Mouse (Mus musculus): ENCODE data around the gene Lrp2. TPM values are rescaled to one million over a fixed set of nuclear protein-coding genes. Genes with fewer than 3 reads are reported as not detected.

Gene Lrp2
- polyA plus RNA-seq, 1 experiment from 2014 or later = 2.1 TPM

DNA sequence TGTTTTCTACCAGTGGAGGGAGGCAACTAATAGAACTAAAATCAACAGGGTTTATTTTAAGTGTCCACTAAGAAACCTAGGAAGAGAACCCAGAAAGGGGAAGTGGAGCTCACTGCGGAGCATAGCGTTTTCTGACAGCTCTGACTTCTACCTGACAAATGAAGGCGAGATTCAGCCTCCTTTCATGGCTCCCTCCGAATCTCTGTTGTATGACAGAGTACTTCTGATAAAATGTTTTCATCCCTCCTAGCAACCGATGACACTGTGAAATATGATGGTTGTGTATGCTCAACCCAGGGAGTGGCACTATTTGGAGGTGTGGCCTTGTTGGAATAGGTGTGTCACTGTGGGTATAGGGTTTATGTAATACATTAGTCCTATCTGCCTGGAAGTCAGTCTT, 203.0 kb downstream of the Lrp2 start:
- no peak for ATAC-seq
- Histone ChIP-seq H3K9ac (no peak overlapping the region), H3K36me3 (no peaks in the 10 kb centered on the region), H3K27me3 (replicated peaks) (no peaks in the 10 kb centered on the region), H3K4me2 (replicated peaks) (no peak overlapping the region), H3K27ac (no peak overlapping the region), H3K9me3 (no peaks in the 10 kb centered on the region), H3K4me1 (replicated peaks) (no peaks in the 10 kb centered on the region), H3K4me3 (replicated peaks) (no peak overlapping the region)
- 65% methylated on average over 5 of the region's 5 CpGs for WGBS

DNA sequence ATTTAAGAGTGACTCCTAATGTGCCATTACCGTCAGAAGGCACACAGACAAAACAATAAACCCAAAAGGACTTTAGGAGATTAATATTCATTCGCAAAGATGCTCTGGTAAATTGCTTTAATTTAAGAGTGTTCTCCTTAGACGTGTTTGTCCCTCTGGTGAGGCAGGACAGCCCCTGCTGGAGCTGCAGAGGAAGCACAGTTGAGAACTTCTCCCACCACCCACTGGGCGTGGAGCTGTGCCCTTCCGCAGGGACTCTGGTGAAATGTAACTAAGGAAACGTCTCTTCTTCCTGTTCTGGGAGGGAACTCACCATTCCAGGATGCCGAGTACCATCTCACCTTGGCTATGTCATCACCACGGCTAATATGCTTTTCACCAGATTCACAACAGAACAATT, 204.1 kb downstream of the Lrp2 start:
- no peak overlapping the region for H3K4me3 ChIP-seq (replicated peaks)
- H3K27me3 ChIP-seq (replicated peaks) = no peaks in the 10 kb centered on the region
- no peak overlapping the region for H3K4me2 ChIP-seq (replicated peaks)
- H3K9ac ChIP-seq = no peak overlapping the region
- no peaks in the 10 kb centered on the region for H3K36me3 ChIP-seq
- no peak for ATAC-seq
- no peaks in the 10 kb centered on the region for H3K4me1 ChIP-seq (replicated peaks)
- 42% methylated on average over 8 of the region's 8 CpGs for WGBS
- no peak overlapping the region for H3K27ac ChIP-seq
- H3K9me3 ChIP-seq = no peaks in the 10 kb centered on the region

DNA sequence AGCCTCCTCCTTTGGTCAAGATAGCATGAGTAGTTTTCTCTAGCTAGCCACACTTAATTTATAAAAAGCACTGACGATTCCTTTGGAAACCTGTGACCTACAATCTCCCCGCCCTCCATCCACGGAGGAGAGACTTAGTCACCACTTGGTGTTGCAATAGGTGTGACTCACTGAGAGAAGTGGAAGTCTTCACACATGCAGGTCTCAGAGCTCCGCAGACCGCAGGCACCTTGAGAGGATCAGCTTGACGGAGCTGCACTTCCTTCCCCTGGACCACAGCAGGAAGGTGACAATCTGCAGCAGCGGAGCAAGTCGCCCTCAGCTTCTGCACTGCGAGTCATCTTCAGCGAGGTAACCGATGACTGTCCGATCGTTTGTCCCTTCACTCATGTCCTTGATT, 205.6 kb downstream of the Lrp2 start, which contains the start of gene Dhrs9:
Gene Dhrs9, plus strand, starts transcription at position 165 of the 400 bp plus-strand sequence.
- ATAC-seq = peak; percentile 89
- no peaks in the 10 kb centered on the region for H3K27me3 ChIP-seq (replicated peaks)
- WGBS = 38% methylated on average over 13 of the region's 13 CpGs
- no peak within 1 kb of the TSS for H3K27ac ChIP-seq
- H3K4me2 ChIP-seq (replicated peaks) = 0 out of 2 replicates have a peak within 1 kb of the TSS, but pooled peaks have one; percentile 27
- H3K4me1 ChIP-seq (replicated peaks) = no peaks in the 10 kb centered on the region
- no peak within 1 kb of the TSS for H3K4me3 ChIP-seq (replicated peaks)
- H3K9ac ChIP-seq = no peak within 1 kb of the TSS
- no peaks in the 10 kb centered on the region for H3K36me3 ChIP-seq
- H3K9me3 ChIP-seq = no peaks in the 10 kb centered on the region

DNA sequence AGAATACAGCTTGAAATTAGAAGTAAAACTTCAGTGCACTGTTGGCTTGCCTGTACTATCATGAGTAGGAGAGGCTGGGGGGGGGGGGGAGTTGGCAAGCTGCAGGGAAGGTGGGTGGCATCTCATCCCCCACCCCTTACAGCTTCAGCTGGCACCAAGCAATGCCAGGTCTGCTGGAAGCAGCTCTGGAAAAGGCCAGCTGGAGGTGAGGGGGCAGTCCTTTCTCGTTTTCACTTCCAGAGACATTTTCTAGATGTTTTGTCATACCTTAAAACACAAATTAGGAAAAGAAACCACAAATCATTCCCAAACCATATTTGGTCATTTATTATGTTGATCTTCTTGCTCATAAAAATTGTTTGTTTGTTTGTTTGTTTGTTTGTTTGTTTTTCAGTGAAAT, 206.1 kb downstream of the Lrp2 start:
- no peaks in the 10 kb centered on the region for H3K36me3 ChIP-seq
- H3K4me2 ChIP-seq (replicated peaks) = no peak overlapping the region
- H3K27ac ChIP-seq = no peak overlapping the region
- 53% methylated on average over 1 of the region's 1 CpGs for WGBS
- H3K9me3 ChIP-seq = no peaks in the 10 kb centered on the region
- no peaks in the 10 kb centered on the region for H3K27me3 ChIP-seq (replicated peaks)
- no peaks in the 10 kb centered on the region for H3K4me1 ChIP-seq (replicated peaks)
- no peak overlapping the region for H3K9ac ChIP-seq
- ATAC-seq = no peak
- no peak overlapping the region for H3K4me3 ChIP-seq (replicated peaks)

DNA sequence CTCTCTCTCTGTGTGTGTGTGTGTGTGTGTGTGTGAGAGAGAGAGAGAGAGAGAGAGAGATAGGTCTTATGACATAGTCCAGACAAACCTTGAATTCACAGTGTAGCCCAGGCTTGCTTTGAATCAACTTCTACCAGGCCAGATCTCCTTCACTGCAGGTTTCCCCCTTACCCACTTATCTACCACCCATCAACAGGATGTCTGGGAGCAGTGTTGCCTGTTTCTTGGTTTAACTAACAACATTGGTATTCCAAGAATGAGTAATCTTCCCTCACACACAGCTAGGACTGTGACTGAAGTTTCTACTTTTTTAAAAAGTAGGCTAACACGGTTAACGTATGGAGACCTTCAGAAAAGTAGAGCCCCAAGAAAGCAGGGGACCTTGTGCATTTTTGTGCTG, 209.1 kb downstream of the Lrp2 start:
- H3K27me3 ChIP-seq (replicated peaks) = no peaks in the 10 kb centered on the region
- no peaks in the 10 kb centered on the region for H3K4me1 ChIP-seq (replicated peaks)
- H3K27ac ChIP-seq = no peak overlapping the region
- H3K36me3 ChIP-seq = no peaks in the 10 kb centered on the region
- 54% methylated on average over 2 of the region's 2 CpGs for WGBS
- H3K4me3 ChIP-seq (replicated peaks) = no peak overlapping the region
- H3K9me3 ChIP-seq = no peaks in the 10 kb centered on the region
- ATAC-seq = no peak
- H3K9ac ChIP-seq = no peak overlapping the region
- no peak overlapping the region for H3K4me2 ChIP-seq (replicated peaks)

Other genes with a start within 250 kb of the Lrp2 start
- gene Abcb11, start 243.4 kb downstream of the Lrp2 start, polyA plus RNA-seq (2015; fragmentation: Nextera tagmentation; extraction: Ambion mirVana) = 1.7 and 2.7 TPM in 2 replicates
- 0.36 and 0.37 TPM in 2 replicates for gene Dhrs9, start 205.6 kb downstream of the Lrp2 start, polyA plus RNA-seq (2015; fragmentation: Nextera tagmentation; extraction: Ambion mirVana)
- gene Bbs5, start 61.1 kb upstream of the Lrp2 start, polyA plus RNA-seq (2015; fragmentation: Nextera tagmentation; extraction: Ambion mirVana) = 10.4 and 15.8 TPM in 2 replicates
- gene Klhl41, start 84.1 kb upstream of the Lrp2 start, polyA plus RNA-seq (2015; fragmentation: Nextera tagmentation; extraction: Ambion mirVana) = 0.09 and 0.34 TPM in 2 replicates
- 11.6 and 12.3 TPM in 2 replicates for gene Fastkd1, start 127.5 kb upstream of the Lrp2 start, polyA plus RNA-seq (2015; fragmentation: Nextera tagmentation; extraction: Ambion mirVana)
- gene Ppig, start 136.5 kb upstream of the Lrp2 start, polyA plus RNA-seq (2015; fragmentation: Nextera tagmentation; extraction: Ambion mirVana) = 122 and 151 TPM in 2 replicates
- gene Ccdc173, start 203.5 kb upstream of the Lrp2 start, polyA plus RNA-seq (2015; fragmentation: Nextera tagmentation; extraction: Ambion mirVana) = 1.4 and 1.5 TPM in 2 replicates
- 22.8 and 23.1 TPM in 2 replicates for gene Phospho2, start 203.6 kb upstream of the Lrp2 start, polyA plus RNA-seq (2015; fragmentation: Nextera tagmentation; extraction: Ambion mirVana)
- 33.3 and 37.2 TPM in 2 replicates for gene Klhl23, start 235.9 kb upstream of the Lrp2 start, polyA plus RNA-seq (2015; fragmentation: Nextera tagmentation; extraction: Ambion mirVana)